Mouse (Mus musculus) bone marrow, adult 2 months (tissue): ENCODE data around the gene Clps.

Source experiments
- CTCF ChIP-seq: fragments of 200-500 bp; IDR thresholded peaks from 2 replicates; pipeline ENCODE4 v1.5.1; 2011; ENCODE audit warnings: low read length, control low read depth; ENCODE audit not compliant: control insufficient read depth, insufficient read depth
- POLR2A ChIP-seq: fragments of 200-500 bp; IDR thresholded peaks from 2 replicates; pipeline ENCODE4 v1.6.1; 2011; ENCODE audit warnings: low read depth, mild to moderate bottlenecking, control low read depth, low read length, borderline replicate concordance; ENCODE audit not compliant: control insufficient read depth

DNA sequence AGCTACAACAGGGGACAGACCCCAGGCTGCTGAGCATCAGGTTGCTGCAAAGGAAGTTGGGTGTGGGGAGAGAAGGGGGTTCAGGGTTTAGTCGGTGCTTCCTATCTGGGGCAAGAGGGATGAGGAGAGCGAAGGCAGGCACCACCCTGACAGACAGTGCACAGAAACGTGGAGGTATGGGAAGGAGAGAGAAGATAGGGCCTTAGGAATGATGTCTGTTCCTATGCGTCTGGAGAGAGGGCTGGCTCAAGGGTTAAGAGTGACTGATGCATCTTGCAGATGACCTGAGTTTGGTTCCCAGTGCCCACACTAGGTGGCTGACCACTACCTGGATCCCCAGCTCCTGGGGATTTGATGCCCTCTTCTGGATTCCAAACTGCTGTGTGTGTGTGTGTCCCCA is 43.7 kb downstream of the Clps start:
- TF ChIP-seq CTCF (no peak), POLR2A (no peak)
